Mouse (Mus musculus) urinary bladder, postnatal 10 days (tissue): ENCODE measurements around the gene Coq4.
"Not testable (repeated sequence)": the region's sequence is repeated elsewhere in the genome, so short reads cannot be mapped to it uniquely, and the experiment has no call there.

Source experiments
- DNase-seq: peaks from one replicate; pipeline ENCODE4 v3.0.0; 2022; ENCODE audit warnings: low spot score

Coq4 gene

GRCm38 (mm10) chr2:29787104-29787917, at the start of gene Coq4:
Coq4 (plus strand) TSS chr2:29787493.
- peak; percentile 32 for DNase-seq

- DNase-seq, result no peak
Observed at GRCm38 (mm10) chr2:29738799-29739198, 48.5 kb upstream of the Coq4 start.

GRCm38 (mm10) chr2:29739368-29739767, 47.9 kb upstream of the Coq4 start:
- DNase-seq, result no peak

- no peak for DNase-seq
Observed at GRCm38 (mm10) chr2:29741207-29741606, 46.1 kb upstream of the Coq4 start.

- DNase-seq, result no peak
Observed at GRCm38 (mm10) chr2:29744256-29744655, 43.0 kb upstream of the Coq4 start.

- no peak for DNase-seq
Observed at GRCm38 (mm10) chr2:29747188-29747782, 40.0 kb upstream of the Coq4 start.

GRCm38 (mm10) chr2:29747852-29748251, 39.4 kb upstream of the Coq4 start:
- DNase-seq, result no peak

- DNase-seq, result no peak
Observed at GRCm38 (mm10) chr2:29748499-29748898, 38.8 kb upstream of the Coq4 start.

- DNase-seq, result no peak
Observed at GRCm38 (mm10) chr2:29751497-29751896, 35.8 kb upstream of the Coq4 start, which contains the start of gene Gm13420. Gm13420 (minus strand) TSS chr2:29751685.

- no peak for DNase-seq
Observed at GRCm38 (mm10) chr2:29752397-29752796, 34.9 kb upstream of the Coq4 start.

- DNase-seq, result no peak
Observed at GRCm38 (mm10) chr2:29755693-29756092, 31.6 kb upstream of the Coq4 start.

- DNase-seq, result no peak
Observed at GRCm38 (mm10) chr2:29764831-29765230, 22.5 kb upstream of the Coq4 start.

GRCm38 (mm10) chr2:29767976-29768709, 19.1 kb upstream of the Coq4 start:
- DNase-seq, result no peak

GRCm38 (mm10) chr2:29768901-29769300, 18.4 kb upstream of the Coq4 start:
- no peak for DNase-seq

- DNase-seq, result no peak
Observed at GRCm38 (mm10) chr2:29770162-29770561, 17.1 kb upstream of the Coq4 start.

- DNase-seq, result no peak
Observed at GRCm38 (mm10) chr2:29771611-29772461, 15.5 kb upstream of the Coq4 start.

GRCm38 (mm10) chr2:29773323-29773722, 14.0 kb upstream of the Coq4 start:
- DNase-seq, result no peak

GRCm38 (mm10) chr2:29781256-29781655, 6.0 kb upstream of the Coq4 start:
- DNase-seq, result not testable (repeated sequence)

GRCm38 (mm10) chr2:29784290-29784689, 3.0 kb upstream of the Coq4 start:
- no peak for DNase-seq

- DNase-seq, result peak; percentile 38
Observed at GRCm38 (mm10) chr2:29787937-29788681, 816 bp downstream of the Coq4 start, which contains the start of gene Trub2. Trub2 (minus strand) TSS chr2:29788502.
